Mouse (Mus musculus): ENCODE data around the gene Mertk.
"Not testable (repeated sequence)": the region's sequence is repeated elsewhere in the genome, so short reads cannot be mapped to it uniquely, and the experiment has no call there.

Mertk gene

DNA sequence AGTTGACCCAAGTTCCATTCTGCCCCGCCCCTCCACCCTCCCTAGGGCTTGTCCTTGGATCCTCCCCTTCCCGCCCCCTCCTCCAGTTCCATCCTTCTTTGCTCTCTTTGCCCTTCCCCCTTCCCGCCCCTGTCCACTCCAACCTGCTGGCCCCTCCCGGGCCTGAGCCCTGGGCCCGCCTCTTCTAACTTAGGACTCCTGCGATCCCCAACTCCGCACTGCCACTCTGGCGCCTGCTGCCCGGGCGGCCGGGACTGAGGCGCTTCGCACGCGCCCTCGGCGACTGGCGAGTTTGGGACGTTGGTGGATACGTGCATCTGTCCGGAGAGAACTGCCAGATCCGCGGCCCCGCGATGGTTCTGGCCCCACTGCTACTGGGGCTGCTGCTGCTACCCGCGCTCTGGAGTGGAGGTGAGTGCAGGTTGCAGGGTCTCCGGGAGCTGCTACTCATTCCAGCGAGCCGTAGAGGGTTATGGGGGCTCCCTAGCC is at the start of gene Mertk:
Gene Mertk (plus strand): TSS at position 264 of the 489 bp plus-strand sequence.
- in situ Hi-C loops (cut with MboI), result no loop called here

DNA sequence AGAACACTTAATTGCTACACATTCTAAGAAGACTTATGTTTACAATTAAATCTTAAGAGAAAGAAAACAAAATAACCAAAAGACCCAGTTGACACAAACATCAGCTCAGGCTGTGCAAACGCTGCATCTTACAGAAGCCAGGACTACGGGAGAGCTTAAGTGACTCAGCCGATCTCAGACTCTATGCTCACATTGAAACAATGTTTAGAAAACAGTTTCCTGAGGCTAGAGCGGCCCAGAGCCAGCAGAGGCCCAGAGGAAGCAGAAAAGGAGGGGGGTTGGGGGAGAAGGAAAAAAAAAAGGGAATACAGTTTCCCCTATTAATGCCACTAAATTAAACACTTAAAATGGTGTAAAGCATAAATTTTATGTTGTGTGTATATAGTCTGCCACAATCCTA is 18.1 kb upstream of the Mertk start:
- in situ Hi-C loops (cut with MboI), result no loop called here

DNA sequence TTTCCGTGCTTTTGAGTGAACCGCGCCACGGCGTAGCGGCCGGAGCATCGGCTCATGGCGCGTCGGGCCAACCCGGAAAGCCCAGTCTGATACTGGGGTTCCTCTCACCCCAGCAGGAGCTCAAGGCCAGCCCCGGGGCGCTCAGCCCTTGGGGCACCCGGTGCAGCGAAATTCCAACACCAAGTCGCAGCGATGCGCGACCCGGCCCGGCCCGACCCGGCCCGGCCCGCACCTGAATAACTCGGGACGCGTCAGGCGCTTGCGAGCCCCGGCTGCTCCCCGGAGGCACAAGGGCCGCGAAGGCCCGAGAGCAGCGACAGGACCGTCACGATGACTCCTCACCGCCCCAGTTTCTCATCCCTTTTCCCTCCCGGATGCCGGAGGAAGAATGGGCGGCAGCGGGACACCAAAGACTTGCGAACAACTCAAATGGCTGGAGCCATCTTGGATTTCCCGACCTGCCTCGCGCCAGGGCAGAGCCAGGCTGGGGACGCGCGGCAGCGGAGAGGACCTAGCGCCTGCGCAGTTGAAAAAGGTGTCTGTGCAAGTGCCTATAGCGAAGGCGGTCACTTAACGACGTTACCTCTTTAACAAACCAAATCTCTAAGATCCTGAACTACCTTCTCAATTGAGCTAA is 11.7 kb upstream of the Mertk start, which contains the start of gene Anapc1:
Gene Anapc1 (minus strand): TSS at position 471 of the 637 bp plus-strand sequence.
- in situ Hi-C loops (cut with MboI), result no loop called here

DNA sequence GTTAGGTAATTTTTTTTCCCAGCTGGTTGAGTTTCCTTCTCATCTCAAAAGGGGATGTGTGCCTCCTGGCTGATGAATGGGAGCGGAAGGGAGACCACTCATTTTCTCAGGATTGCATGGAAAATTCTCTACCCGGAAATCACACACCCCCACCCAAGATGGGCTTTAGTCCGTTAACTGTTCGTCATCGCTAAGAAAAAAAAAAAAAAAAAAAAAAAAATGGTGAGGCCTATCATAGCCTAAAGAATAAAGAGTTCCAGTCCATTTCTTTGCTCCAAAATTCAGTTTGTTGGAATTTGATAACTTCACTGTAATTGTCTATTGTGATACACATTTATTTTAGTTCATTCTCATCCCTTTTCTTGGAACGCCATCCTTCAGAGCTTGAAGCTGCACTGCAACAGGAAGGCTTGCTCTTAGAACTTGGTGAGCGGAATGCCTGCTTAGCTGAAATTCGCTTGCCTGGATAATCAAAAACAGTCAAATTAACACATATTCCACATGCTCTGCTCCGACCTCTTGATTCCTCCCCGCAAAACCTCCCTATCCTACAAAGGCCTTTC is 11.1 kb upstream of the Mertk start:
- in situ Hi-C loops (cut with MboI), result no loop called here

DNA sequence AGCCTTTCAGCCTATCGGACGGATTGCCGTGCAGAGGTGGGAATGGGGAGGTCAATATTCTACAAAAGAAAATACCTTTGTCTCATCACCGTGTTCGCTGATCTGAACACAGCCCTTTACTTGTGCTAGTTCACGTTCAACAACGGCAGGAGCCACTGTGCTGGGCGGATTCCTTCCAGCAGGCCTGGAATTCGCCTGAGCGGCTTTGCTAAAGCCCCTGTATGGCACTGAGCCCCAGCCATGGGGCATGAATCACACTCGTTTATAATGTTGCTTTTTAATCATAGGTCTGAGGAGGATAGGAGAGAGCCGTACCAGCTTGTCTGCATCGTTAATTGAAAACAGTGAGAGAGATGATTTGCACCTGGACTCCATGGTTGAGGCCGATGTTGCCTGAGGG is 6.4 kb upstream of the Mertk start:
- in situ Hi-C loops (cut with MboI), result no loop called here

DNA sequence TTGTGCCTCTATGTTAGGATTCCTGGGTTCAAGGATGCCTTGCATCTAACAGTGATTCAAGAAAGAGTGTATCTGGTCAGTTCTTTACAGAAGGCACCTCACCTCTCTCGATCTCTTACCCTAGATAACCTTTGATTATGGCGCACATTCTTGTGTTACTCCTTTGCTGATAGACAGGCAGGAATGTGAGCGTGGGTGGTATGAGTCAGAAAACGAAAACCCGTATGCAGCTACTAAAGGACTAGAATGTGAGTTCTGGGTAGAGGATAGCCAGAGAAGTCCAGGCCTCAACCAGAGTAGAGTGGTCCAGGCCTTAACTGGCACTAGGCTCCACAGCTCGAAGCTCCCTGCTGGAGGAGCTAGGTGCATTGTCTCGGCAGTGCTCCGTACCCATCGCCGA is 6.0 kb upstream of the Mertk start:
- in situ Hi-C loops (cut with MboI), result no loop called here

DNA sequence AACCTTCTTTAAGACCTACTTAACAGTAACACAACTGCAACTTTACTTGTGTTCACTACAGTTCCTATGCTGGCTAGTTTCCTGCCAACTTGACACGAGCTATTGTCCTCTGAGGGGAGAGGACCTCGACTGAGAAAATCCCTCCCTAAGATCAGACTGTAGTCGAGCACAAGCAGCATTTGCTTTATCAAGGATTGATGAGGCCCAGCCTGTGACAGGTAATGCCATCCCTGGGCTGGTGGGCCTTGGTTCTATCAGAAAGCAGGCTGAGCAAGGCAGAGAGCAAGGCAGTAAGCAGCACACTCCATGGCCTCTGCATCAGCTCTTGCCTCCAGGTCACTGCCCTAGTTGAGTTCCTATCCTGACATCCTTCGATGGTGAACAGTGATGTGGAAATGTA is 5.5 kb upstream of the Mertk start:
- in situ Hi-C loops (cut with MboI), result no loop called here

DNA sequence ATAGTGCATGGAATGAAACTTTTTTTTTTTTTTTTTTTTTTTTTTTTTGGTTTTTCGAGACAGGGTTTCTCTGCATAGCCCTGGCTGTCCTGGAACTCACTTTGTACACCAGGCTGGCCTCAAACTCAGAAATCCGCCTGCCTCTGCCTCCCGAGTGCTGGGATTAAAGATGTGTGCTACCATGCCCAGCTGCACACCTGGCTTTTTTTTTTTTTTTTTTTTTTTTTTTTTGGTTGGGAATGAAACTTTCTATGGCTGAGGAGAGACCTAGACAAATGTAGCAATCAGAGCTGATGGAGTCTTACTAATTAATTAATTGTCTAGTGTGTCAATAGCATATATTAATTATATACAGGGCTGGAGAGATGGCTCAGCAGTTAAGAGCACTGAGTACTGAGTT is 4.9 kb upstream of the Mertk start:
- in situ Hi-C loops (cut with MboI), result not testable (repeated sequence)

DNA sequence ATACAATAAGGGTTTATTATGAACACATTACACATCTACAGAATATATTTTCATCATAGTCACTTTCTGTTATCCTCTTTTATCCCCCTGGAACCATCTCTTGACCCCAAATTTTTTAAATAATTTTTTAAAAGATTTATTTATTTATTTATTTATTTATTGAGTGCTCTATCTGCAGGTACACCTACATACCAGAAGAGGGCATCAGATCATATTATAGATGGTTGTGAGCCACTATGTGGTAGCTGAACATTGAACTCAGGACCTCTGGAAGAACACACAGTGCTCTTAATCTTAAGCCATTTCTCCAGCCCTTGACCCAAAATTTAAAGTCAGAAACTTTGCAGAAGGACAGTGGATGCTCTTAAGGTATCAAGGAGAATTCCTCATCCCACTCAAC is 4.2 kb upstream of the Mertk start:
- in situ Hi-C loops (cut with MboI), result no loop called here

DNA sequence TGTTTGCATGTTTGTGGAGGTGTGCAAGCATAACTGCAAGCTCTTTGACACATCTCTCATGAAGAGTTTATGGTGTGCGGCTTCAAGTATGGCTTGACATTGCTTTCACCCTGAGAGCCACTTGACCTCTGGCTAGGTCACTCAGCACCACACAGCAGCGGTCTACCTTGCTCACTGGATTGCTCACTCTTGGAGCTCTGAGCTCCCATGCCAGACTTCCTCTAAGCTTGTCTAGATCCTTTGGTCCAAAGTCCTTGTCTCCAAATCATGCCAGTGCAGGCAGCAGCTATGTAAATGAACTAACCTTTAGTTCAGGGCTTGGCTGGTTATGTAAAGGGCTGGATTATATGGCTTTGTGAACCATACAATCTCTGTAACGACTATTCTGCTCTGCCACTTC is 2.3 kb upstream of the Mertk start:
- in situ Hi-C loops (cut with MboI), result no loop called here

DNA sequence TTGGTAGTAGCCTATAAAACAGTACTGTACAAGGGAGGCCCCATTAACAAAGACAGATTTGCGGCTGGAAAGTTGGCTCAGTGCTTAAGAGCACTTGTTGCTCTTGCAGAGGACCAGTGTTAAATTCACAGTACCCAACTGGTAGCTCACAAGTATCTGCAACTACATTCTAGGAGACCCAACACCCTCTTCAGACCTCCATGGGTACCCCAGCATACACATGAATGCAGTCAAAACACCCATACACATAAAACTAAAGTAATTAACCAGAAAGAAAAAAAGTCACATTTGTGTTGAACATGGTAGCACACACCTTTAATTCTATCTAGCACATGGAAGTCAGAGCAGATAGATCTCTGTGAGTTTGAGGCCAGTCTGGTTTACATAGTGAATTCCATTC is 1.7 kb upstream of the Mertk start:
- in situ Hi-C loops (cut with MboI), result no loop called here

DNA sequence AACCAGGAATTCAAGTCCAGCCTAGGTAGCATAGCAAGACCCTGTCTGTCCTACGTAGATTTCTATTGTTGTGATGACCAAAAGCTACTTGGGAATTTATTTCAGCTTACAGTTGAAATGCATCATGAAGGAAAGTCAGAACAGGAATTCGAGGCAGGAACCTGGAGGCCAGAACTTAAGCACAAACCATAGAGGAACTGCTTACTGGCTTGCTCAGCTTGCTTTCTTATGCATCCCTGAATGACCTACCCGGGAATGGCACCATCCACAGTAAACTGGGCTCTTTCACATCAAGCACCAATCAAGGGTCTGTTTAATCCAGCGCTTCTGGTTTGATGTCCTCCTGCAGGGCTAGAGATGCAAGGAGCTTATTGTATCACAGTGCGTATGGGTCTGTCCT is 1.2 kb upstream of the Mertk start:
- in situ Hi-C loops (cut with MboI), result no loop called here

DNA sequence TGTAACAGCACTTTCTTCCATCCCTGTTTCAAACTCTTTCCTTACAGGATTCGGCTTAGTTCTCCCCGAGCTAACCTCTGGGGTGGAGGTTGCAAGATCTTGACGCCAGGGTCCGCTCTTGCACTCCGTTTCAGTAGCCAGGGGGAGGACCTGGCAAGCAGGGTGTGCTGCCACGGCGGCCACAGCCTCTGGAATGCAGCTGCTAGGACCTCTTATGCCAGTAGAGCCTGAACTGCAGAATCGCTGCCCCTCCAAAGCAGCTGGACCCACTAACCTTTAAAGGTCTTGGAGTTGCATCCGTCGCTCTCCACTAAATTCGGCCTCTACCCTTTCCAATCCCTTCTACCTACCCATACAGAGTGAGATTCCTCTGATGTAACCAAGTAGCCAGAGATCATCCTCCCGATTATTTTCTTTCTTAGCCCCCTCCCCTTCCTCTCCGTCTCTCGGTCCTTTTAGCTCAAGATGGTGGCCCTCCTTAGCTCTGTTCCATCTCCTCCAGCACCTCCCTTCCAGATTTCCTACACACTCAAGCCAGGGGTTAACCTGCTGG is 540 bp upstream of the Mertk start:
- in situ Hi-C loops (cut with MboI), result no loop called here

DNA sequence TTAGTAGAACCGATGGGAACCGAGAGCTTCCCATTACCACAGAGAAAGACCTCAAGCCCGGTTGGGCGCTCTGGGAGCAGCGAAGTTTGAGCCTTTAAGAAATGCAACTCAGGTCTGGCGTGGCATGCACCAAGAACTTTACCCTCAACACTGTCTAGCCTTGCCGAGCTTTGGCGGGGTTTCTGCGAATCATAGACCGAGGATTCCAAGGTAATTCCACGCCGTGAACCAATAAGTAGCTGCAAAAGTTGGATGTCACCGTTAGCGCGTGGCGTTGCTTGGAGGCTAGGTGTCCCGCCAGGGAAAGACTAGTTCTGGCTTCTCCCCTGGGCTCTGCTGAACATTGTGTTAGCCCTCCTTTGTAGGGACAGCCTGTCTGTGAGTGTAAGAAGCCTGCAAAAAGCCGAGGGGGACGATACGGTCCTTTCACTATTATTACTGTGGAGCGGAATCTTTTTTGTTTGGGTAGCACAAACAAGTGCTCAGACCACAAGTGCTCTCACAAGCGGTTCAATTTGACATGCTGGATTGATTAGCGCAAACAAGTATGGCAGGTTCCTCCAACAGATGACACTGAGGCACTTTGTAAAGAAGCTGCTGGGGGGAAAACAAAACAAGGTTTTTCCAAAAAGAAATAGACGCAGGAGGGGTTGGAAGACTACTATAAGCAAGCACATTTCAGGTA is 587 bp downstream of the Mertk start:
- in situ Hi-C loops (cut with MboI), result no loop called here

DNA sequence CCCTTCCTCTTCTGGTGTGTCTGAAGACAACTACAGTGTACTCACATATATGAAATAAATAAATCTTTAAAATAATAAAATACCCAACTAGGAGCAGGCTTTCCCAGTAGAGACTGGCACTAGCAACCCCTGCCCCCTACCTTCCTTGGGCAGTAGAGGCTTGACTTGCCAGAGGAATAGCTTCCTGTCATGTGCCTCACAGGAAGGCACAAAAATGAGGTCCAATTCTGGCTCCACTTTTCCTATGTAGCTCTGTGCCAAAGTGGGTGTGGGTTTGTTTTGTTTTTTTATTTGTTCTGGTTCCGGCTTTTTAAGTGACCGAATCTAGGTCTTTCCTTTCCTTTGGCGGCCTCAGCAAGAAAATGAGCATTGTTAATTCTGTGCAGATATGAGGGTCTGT is 5.7 kb downstream of the Mertk start:
- in situ Hi-C loops (cut with MboI), result no loop called here

DNA sequence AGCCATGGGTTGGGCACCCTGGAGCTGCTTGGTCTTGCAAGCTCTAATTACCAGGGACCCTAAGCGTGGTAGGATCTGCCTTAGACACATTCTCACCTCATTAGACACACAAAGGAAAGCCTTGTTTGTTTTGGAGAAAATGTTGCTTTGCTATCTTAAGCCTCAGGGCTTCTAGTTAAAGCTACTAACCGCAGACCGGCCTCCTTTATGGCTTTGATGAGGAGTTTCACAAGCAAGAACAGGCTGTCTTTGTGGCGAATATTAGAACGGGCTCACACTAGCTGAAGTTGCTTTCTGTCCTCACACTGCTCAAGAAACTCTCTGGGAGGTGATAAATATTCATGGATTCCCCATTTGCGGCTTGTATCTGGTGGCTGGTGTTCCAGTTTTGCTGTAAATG is 10.5 kb downstream of the Mertk start:
- in situ Hi-C loops (cut with MboI), result no loop called here

DNA sequence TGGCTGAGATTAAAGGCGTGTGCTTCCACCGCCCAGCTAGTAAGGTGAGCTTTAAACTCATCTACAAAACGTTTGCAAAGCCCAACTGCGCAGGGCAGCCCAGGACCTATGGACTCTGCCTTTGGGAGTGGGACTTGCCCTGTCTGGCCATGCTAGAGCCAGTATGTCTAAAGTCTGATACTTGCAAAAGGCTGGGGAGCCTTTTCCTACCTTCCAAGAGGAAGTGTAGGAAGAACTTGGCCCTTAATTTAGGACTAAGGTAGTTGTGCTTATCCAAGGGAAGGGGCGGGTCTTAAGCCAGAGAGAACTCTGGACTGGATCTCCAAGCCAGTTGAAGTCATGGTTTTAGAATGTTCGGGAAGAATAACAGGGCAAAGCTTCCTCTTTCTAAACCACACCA is 11.9 kb downstream of the Mertk start:
- in situ Hi-C loops (cut with MboI), result no loop called here

DNA sequence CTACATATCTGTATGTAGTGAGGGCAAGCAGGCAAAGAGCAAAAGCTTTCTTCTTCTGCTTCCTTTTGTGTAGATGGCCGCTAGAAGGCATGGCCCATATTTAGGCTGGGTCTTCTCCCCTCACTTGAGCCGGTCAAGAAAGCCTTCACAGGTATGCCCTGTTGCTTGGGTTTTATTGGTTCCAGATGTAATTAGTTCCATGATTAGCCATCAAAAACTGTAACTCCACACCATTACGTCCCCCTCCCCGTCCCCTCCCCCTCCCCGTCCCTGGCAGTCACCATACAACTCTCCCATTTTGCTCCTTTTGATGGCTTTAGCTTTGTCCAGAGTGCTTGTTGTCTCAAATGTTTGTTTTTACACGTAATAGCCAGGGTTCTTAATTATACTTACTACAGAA is 14.2 kb downstream of the Mertk start:
- in situ Hi-C loops (cut with MboI), result no loop called here

DNA sequence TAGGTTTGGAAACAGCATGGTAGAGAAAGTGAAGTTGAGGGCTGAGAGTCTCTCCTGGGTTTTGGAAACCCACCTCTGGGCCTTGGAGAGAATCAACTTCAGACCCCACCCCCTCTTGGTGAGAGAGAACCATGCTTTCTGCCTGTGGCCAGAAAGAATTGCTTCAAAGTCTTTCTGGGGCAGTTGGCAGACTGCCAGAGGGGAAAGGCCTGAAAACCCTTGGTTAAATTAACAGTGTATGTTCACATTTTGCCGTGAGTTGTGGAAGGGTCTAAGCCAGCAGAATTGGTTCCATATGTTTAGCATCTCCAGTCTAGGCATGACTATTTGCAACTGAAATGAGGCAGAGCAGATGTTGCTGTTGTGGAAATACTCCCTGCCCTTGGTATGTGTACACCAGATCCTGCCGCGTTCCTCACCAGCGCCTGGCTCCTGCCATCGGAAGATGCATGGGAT is 14.8 kb downstream of the Mertk start:
- in situ Hi-C loops (cut with MboI), result no loop called here

DNA sequence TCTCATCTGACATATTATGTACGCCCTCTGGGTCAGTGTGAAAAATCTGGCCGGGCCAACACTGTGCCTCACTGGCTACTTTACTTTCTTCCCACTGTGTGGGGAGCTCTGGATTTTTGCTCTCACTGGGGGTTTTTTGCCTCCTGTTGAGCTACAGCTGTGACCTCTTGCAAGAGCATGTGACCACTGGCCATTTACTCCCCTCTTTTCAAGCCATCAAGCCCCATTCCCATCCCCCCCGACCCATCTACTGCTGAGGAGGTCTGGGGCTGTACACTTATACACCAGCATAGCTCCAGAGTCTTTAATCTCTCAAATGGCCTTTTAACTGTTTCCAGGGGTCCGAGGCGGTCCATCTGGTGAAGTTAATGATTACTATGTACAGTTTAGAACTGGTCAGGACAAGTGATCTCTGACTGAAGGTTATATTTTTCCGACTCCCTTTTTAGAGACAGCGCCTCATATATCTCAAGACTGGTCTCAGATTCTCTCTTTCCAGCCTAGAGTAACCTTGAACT is 16.0 kb downstream of the Mertk start:
- in situ Hi-C loops (cut with MboI), result no loop called here

DNA sequence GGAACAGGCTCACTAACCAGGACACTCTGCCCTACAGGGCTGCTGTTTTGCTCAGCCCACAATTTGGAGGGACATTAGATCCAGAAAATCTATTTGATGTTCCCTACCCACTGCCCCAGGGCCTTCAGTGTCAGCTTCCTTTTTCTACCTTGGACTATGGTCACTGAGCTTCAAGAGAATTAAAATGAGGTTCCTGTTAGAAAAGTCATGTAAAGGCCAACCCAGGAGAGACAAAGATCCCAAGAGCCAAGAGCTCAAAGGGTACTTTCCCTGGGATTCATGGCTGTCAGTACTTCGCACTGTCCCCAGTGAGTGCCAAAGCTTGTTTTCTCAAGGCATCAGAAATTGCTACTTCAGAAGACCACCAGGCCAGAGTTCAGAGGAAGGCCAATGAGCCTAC is 17.2 kb downstream of the Mertk start:
- in situ Hi-C loops (cut with MboI), result no loop called here

DNA sequence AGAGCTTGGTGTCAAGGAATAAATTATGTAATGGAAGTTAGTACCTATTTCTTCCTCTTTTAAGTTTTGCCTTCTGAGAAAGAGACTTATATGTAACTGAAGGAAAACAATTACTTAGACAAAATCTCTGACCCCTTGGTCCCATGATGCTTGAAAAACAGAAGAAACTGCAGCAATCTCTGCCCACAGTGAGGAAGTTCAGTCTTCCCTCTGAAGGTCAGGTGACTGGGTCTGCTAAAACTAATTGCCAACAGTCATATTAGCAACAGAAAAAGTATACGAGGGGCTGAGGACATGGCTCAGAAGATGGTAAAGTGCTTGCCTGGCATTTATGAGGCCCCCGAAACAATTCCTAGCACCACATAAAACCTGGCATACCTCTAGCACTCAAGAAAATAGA is 20.6 kb downstream of the Mertk start:
- in situ Hi-C loops (cut with MboI), result no loop called here
